Mouse (Mus musculus) bone marrow macrophage, adult 2 months (primary cell): ENCODE data around the gene Ugdh. TPM values are rescaled to one million over a fixed set of nuclear protein-coding genes. Genes with fewer than 3 reads are reported as not detected.
"Not testable (repeated sequence)": the region's sequence is repeated elsewhere in the genome, so short reads cannot be mapped to it uniquely, and the experiment has no call there.

Experiments
- H3K27ac ChIP-seq: 2 replicates; pipeline ENCODE4 v1.5.1; 2012; ENCODE audit warnings: low read depth, low read length; ENCODE audit not compliant: insufficient read depth
- H3K4me1 ChIP-seq: 2 replicates; pipeline ENCODE4 v1.6.1; 2012; ENCODE audit warnings: low read length; ENCODE audit not compliant: control insufficient read depth, insufficient read depth
- H3K4me3 ChIP-seq: 2 replicates; pipeline ENCODE4 v1.5.1; 2012; ENCODE audit warnings: mild to moderate bottlenecking, low read length, moderate library complexity; ENCODE audit not compliant: insufficient read depth
- CTCF ChIP-seq: IDR thresholded peaks from 2 replicates; pipeline ENCODE4 v1.5.1; 2012; ENCODE audit warnings: low read depth, mild to moderate bottlenecking, low read length, moderate library complexity
- POLR2A ChIP-seq: IDR thresholded peaks from 2 replicates; pipeline ENCODE4 v1.6.1; 2012; ENCODE audit warnings: mild to moderate bottlenecking, low read depth, low read length, borderline replicate concordance
- polyA plus RNA-seq: library from polyadenylated mRNA; stranded (reverse); fragments of >200 nt; gene quantifications from 2 replicates; pipeline ENCODE4 v1.2.4, GENCODE M21; 2012; ENCODE audit not compliant: missing spikeins, insufficient read depth, insufficient read length

Gene Ugdh
- 42.8 and 52.7 TPM in 2 replicates for polyA plus RNA-seq

DNA sequence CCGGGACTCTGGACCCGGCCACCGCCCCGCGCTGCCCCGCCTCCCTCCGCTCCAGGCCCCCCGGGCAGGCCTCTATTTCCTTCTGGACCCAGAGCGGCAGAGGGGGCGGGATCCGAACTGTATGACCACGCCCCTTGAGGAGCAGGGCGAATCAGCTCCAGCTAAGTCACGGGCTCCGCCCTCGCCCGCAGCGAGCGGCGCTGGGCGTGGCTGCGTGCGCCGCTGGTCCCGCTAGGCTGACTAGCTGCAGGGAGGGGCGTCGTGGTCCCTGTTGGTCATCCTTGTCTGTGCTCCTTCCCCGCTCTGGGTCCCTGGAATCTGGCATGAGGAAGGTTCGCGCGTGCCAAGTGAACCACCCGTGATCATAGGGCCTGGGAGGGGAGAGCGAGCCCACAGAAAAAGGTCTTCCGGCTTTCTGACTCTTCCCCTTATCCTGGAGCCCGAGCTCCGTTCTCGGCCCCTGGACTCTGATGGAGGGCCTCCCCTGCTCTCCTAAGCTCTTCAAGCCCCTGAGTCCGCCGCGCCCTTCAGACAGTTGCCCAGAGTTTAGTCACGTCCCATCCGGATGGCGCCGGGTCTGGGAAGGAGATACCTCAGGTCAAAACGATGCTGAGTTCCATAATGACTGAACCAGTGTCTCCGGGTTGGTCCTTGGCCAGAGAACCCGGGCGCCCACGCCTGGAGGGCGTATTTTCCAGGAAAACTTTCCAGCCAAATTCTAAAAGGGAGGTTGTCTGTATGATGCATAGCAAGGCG, at the start of gene Ugdh:
Gene Ugdh, minus strand, starts transcription at position 144 of the 756 bp plus-strand sequence.
- TF ChIP-seq CTCF (no peak), POLR2A (peak; percentile 64; the same call in 1 of the 2 replicates)
- H3K4me1 ChIP-seq, result peaks cover 20% of the 10 kb centered on the region
- peak within 1 kb of the TSS; percentile 69 for H3K27ac ChIP-seq
- H3K4me3 ChIP-seq, result peak within 1 kb of the TSS; percentile 89

- Histone ChIP-seq H3K4me1 (peaks cover 51% of the 10 kb centered on the region), H3K4me3 (no peak overlapping the region), H3K27ac (no peak overlapping the region)
- no peak for TF ChIP-seq POLR2A
- no peak for TF ChIP-seq CTCF
Observed at GRCm38 (mm10) chr5:65482996-65483395, 47.2 kb upstream of the Ugdh start.

DNA sequence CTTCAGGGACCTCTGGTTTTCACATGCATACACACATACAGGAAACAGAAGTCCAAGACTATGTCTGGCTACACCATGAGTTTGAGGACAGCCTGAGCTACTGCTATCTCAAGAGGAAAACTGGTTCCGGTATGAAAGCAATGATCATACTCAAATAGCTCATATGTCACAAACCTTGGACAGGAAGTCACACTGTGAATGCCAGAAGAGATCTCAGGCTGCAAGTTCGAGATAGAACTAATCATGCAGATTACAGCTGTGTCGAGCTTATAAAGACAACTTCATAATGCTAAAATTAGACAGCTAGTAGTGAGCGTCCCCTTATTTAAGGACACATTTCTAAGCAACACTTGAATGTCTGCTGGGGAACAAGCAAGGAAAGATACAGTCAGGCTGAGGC, 44.8 kb upstream of the Ugdh start:
- Histone ChIP-seq H3K27ac (no peak overlapping the region), H3K4me1 (peaks cover 48% of the 10 kb centered on the region), H3K4me3 (no peak overlapping the region)
- TF ChIP-seq CTCF, result no peak
- no peak for TF ChIP-seq POLR2A

DNA sequence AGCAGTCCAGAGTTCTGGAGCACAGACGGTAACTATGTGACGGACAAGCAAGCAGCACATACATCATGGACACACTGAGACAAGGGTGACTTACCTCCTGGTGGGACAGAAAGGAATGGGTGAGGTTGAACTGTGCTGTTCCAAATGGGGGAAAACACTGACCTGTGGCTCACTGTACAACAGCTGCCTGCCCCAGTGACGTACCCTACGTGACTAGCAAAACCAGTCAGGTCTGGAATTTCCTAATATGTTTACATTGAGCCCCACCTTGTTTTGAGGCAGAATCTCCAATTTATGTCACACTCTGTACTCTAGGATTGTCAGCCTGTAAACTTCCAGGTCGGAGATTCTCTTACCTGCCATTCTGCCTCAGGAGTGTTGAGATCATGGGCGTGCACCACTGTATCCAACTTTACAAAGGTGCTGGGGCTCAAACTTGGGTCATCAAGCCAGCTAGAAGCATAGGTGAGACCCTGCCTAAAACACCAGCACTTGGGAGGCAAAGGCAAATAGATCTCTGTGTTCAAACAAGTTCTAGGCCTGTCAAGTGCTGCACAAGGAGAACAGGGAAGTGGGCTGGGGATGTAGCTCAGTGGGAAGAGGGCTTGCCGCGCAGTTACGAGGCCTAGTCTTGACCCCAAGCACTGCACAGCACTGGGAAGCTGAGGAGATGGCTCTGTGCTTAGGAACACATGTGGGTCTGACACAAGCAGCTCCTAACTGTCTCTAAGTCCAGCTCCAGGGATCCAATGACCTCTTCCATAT, 44.1 kb upstream of the Ugdh start:
- H3K4me1 ChIP-seq, result peaks cover 47% of the 10 kb centered on the region
- TF ChIP-seq POLR2A (no peak), CTCF (no peak)
- H3K27ac ChIP-seq, result no peak overlapping the region
- H3K4me3 ChIP-seq, result no peak overlapping the region

GRCm38 (mm10) chr5:65478224-65478623, 42.5 kb upstream of the Ugdh start:
- Histone ChIP-seq H3K27ac (no peak overlapping the region), H3K4me1 (peaks cover 39% of the 10 kb centered on the region)
- TF ChIP-seq CTCF (no peak), POLR2A (no peak)

DNA sequence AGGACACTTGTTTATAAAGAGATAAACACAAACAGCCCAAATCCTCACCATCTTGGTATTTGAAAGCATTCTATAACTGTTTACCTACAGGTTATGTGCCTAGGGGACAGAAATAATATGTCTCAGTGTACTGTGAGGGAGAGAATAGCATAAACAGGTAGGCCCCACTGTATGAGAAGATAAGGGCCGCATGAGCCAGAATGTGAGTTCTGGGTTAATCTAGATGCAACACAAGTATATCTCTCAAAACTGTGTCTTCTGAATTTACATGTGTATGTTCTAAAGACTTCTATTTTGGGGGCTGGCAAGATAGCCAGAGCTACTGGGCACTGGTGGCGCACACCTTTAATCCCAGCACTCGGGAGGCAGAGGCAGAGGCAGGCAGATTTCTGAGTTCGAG, 41.0 kb upstream of the Ugdh start:
- Histone ChIP-seq H3K4me1 (peaks cover 33% of the 10 kb centered on the region), H3K27ac (peak overlapping the region; percentile 91)
- H3K4me3 ChIP-seq, result not testable (repeated sequence)

More at GRCm38 (mm10) chr5:65478224-65478623, 42.5 kb upstream of the Ugdh start:
- H3K4me3 ChIP-seq, result no peak overlapping the region

- H3K4me1 ChIP-seq, result peaks cover 31% of the 10 kb centered on the region
- H3K27ac ChIP-seq, result peak overlapping the region; percentile 91
- H3K4me3 ChIP-seq, result peak overlapping the region; percentile 33
- TF ChIP-seq CTCF (no peak), POLR2A (no peak)
Observed at GRCm38 (mm10) chr5:65475806-65476205, 40.1 kb upstream of the Ugdh start.

GRCm38 (mm10) chr5:65469766-65470165, 34.0 kb upstream of the Ugdh start:
- no peak overlapping the region for H3K27ac ChIP-seq
- H3K4me1 ChIP-seq, result peaks cover 4% of the 10 kb centered on the region
- H3K4me3 ChIP-seq, result no peak overlapping the region
- no peak for TF ChIP-seq CTCF
- no peak for TF ChIP-seq POLR2A

GRCm38 (mm10) chr5:65466911-65467310, 31.2 kb upstream of the Ugdh start:
- H3K4me1 ChIP-seq, result no peaks in the 10 kb centered on the region
- no peak overlapping the region for H3K27ac ChIP-seq
- no peak for TF ChIP-seq CTCF
- no peak for TF ChIP-seq POLR2A
- H3K4me3 ChIP-seq, result no peak overlapping the region

GRCm38 (mm10) chr5:65460361-65460760, 24.6 kb upstream of the Ugdh start:
- TF ChIP-seq CTCF (no peak), POLR2A (no peak)
- no peak overlapping the region for H3K4me3 ChIP-seq
- peaks cover 35% of the 10 kb centered on the region for H3K4me1 ChIP-seq
- H3K27ac ChIP-seq, result no peak overlapping the region
